Mouse (Mus musculus) telencephalon, adult 2 months (tissue): ENCODE results near the gene Spata18.

Experiments used
- DNase-seq: peaks from one replicate; pipeline ENCODE4 v3.0.0-alpha.2; 2011; ENCODE audit warnings: low read depth, low spot score

The Spata18 gene

DNA sequence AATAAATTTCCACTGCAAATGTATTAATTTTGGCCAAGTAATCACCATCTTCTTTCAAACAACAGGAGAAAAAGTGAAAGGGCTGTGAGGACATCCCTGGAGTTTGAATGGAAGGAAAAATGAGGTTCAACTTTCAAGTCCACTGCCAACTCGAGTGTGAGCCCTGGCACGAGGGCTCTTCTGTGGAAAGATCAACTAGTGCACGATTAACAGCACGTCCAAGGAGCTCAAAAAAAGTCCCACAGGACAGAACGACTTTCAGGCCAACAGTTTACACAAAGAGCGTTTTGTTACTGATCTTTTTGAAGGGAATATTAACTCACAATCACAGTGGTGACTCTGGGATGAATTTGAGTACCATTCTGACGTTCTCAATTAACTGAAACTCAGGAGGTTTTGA, 61.7 kb downstream of the Spata18 start:
- no peak for DNase-seq

DNA sequence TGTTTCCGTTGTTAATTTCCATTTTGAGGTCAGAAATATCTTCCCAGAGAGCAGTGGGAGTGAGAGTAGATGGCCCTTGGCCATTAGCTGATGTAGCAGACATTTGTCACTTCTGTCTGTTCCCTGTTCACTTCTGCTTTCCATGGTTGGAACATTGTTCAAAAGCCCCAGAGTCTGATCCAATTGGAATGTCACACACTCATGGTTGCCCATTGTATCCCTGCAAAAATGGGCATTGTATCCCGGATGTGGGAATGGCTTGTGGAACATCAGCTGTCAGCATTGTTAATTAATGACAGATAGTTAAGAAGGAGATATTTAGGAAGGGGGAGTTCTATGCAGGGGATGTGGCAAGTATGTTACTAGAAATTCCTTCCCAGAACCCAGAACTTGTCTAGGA, 65.8 kb downstream of the Spata18 start:
- no peak for DNase-seq

DNA sequence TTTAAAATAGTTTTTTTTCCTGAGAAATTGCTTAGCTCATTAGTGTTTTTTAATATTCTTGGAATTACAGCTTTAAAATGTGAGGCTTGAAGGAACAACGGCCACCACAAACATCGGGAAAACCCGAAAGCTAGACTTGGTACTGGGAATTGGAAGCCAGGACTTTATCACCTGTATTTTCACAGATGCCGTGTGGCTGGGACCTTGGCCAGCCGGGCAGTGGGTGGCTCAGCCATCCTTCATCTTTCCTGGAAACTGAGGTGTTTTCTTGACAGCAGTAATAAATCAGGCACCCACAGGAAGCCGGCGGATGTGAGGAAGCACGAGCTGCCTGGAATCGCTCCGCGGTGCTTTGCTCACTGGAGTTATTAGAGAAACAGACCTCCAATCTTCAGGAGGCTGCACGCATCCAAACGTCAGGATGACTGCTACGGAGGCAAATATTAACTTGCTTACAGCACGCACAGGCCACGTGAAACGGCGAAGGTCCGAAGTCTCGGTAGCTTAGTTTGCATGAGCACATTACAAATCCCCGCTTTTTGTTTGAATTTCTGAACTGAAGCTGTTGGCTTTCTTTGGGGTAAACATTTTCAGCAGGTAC, 70.6 kb downstream of the Spata18 start:
- DNase-seq, result no peak

DNA sequence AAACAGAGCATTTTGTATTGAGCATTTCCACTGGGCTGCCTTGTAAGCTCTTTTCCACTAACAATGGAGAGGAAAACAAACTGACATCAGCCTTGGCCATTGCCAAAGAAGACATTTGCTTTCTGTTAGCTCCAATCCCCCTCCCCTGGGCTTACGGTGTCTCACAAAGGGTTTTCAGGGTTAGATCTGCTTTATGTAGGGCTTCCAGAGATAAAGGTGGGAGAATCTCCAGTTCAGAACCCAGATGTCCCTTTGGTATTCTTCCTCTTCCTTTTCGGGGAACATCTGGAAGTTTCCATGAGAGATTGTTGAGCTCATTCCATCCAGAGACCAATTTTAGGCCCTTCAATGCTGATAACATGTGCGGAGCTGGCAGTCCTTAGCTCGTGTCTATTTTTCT, 74.8 kb downstream of the Spata18 start:
- no peak for DNase-seq

DNA sequence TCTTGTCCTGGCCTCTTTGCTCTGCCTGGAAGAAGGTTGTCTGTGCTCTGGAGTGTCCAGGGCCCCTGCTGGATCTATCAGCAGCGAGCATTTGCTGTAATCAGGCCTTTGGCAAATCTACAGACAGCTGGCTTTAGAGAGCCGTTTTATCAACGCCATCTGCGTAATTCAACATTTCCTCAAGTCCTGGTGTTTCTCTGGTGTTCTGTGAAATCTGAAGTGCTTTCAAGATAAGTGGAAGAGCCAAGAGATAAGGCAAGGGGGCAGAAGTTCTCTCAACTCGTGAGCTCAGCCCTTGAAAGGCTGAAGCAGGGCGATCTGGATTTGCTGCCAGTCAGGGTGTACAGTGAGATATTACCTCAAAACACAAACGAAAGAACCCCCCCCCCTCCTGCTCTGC, 77.5 kb downstream of the Spata18 start:
- no peak for DNase-seq
